Mouse (Mus musculus) cerebellum, postnatal 4 days (tissue): ENCODE results near the gene Gypa.

Source experiments
- DNase-seq, 2 experiments: peaks; one replicate each; pipeline ENCODE4 v3.0.0; 2022; ENCODE audit warnings: low spot score in 2 of 2, mixed read lengths in 1 of 2

Gene Gypa

DNA sequence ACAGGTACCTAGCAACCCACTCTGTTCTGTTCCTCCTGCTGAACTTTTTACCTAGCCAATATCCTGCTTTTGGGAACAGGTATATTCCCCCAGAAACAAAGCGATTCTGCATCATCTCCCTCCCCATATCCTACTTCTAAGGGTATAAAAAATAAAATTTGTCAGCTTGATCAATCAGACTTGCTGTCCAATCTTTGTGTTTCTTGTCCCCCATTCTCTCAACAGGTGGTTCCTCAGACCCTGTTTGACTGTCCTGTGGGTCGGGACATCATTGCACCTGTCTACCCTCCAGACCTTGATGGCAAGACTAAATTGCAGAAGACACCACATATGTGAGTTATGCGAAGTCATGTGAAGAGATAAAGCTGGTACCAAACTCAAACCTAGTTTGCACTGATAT lies 48.3 kb downstream of the Gypa start:
- DNase-seq = no peak

DNA sequence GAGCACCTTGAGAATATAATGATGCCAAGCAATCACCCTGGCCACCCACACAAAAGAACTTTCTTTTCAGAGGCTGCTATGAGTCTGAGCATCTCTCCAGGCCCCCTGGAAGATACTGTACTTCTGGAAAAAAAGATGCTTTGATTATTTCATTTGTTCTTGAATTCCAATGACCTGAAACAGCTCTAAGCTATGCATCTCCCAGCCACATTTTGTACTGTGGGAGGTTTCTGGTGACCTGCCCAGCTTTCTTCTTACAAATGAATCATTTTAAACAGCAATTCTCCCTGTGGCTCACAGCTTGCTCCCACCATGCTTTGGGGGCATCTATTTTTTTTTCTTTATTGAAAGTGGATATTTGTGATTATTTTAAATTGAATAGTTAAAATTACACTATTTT lies 56.9 kb downstream of the Gypa start:
- no peak for DNase-seq

DNA sequence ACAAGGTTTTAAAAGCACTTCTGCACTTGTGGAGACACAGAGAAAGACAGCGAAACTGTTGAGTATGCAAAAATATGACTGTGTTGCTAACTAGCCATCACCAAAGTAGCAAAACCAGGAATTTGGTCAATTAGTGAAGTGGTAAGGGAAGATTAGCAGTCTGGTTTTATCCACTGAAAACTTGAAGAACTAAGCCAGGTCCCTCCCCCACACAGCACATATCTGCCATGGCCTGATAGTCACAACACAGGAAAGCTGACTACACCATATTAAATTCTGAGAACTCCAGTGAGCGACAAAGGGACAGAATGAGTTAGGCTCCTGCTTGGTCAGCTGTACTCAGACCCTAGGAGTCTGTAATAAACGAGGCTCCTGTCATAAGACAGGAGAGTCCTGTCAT lies 57.7 kb downstream of the Gypa start:
- DNase-seq = no peak

DNA sequence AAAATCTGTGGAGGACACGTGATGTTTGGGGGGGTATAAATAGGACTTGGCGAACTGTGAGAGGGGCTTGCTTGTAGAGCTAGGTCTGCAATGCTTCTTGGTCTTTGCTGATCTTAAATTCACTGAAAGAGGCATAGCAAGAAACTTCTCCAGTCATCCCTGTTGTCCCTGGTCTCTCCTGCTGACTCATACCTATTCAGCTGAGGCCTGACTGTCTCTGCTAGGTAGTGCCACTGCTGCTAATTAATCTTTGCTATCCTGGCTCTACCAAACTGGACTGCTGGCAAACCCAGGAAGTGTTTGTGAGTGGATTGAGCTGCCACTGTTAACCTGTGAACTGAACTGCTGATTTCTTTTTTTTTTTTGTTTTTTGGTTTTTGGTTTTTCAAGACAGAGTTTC lies 61.4 kb downstream of the Gypa start:
- DNase-seq = no peak
